Mouse (Mus musculus): ENCODE measurements around the gene Hspa1a.
A peak's percentile ranks its signal among the peaks of the same experiment; 100 is the strongest.
"Not testable (repeated sequence)": the region's sequence is repeated elsewhere in the genome, so short reads cannot be mapped to it uniquely, and the experiment has no call there.

Hspa1a gene

DNA sequence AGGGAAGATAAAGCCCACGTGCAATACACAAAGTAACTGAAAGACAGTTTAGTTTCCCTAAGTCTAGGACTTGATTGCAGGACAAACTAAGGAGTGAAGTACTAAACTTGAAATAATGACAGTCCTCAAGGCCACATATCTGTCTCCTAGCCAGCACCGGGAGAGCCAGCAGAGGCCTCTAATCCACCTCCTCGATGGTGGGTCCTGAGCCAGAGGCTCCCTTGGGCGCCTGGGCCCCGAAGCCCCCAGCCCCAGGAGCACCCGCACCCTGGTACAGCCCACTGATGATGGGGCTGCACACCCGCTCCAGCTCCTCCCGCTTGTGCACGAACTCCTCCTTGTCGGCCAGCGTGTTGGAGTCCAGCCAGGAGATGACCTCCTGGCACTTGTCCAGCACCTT is 2.1 kb downstream of the Hspa1a start, which contains the start of gene Gm20481:
Gene Gm20481, plus strand, starts transcription at position 91 of the 400 bp plus-strand sequence.
- DNase-seq (ENCODE audit: low read depth, low spot score) = not testable (repeated sequence)

- DNase-seq (ENCODE audit: low read depth, low spot score) = no peak
Measured at GRCm38 (mm10) chr17:34965627-34966026, 6.3 kb downstream of the Hspa1a start.

DNA sequence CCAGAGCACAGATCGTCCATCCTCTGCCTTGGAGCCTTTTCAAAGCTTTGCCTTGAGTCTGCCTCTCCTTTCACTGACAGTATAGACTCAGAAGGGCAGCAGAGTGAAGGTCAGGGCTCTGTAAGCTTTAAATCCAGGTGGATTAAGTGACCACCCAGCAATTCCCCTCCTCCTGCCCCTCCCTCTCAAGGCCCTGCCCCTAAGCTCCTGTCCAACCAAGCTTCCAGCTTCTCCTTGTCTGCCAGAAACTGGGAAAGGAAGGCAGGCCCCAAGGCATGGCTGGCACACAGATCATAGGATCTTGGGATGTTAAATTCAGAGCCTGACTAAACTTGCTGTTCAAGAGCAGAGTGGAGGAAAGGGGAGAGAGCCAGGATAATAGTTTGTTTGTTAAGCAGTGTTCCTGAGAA is 7.3 kb downstream of the Hspa1a start:
- peak; percentile 81 for DNase-seq (ENCODE audit: low read depth, low spot score)

- no peak for DNase-seq (ENCODE audit: low read depth, low spot score)
Measured at GRCm38 (mm10) chr17:34962841-34963240, 9.1 kb downstream of the Hspa1a start.

GRCm38 (mm10) chr17:34962125-34962524 is 9.8 kb downstream of the Hspa1a start:
- no peak for DNase-seq (ENCODE audit: low read depth, low spot score)

- DNase-seq (ENCODE audit: low read depth, low spot score) = no peak
Measured at GRCm38 (mm10) chr17:34960702-34961493, 11.1 kb downstream of the Hspa1a start.

DNA sequence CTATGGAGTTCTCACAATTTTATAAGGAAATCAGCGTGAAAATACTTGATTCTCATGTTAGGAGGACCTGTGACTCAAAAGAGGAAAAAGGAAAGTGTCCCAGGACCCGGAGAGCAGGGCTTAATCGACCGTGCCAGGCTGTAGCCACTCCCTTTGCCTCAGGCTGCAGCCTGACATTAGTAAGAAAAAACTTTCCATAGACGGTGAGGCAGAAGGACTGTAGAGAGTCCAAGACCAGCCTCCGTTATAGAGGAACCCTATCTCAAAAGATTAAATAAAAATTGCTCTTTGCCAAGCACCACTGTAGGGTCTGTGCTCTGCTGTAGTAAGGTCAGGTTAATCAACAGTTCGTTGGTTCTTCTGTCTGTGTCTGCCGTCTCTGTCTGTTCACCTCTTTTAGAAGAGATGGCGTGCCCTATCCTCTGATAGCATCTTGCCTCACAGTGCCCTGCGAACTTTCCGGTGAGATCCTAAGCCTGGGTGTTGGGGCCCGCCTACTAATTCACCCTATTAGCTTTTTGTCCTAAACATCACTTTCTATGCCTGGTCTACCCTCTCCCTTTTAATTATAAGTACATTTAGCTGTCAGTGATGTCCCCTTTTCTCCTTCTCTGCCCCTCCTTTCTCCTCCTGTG is 12.0 kb downstream of the Hspa1a start:
- DNase-seq (ENCODE audit: low read depth, low spot score) = no peak

DNA sequence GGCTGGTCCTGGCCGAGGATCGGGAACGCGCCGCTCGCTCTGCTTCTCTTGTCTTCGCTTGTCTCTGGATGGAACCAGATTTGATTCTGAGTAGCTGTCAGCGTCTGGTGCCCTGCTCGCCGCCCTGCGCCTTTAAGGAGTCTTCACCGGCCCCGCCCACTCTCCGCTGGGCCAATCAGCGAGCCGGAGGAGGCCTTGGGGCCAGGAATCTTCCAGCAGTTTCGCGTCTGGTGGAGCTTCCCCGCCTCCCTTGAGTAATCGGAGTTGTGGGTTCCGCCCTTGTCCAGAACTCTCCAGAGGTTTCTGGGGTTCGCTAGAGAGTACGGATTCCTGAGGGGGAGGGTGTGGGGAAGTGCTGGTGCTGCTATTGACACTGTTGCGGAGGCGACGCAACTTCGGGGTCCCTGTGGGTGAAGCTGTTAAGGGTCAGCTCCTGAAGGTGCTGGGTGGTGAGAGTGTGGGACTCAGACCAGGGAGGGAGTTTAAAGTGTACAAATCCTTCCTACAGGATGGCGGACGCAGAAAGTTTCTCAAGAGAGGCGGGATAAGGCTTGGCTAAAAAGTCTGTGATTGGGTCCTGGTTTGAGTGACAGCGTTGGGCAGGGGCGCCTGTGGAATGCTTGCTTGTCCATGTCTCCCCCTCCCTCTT is 12.7 kb downstream of the Hspa1a start, which contains the start of gene Hspa1b:
Gene Hspa1b, minus strand, starts transcription at position 109 of the 649 bp plus-strand sequence.
- peak; percentile 57 for DNase-seq (ENCODE audit: low read depth, low spot score)

DNA sequence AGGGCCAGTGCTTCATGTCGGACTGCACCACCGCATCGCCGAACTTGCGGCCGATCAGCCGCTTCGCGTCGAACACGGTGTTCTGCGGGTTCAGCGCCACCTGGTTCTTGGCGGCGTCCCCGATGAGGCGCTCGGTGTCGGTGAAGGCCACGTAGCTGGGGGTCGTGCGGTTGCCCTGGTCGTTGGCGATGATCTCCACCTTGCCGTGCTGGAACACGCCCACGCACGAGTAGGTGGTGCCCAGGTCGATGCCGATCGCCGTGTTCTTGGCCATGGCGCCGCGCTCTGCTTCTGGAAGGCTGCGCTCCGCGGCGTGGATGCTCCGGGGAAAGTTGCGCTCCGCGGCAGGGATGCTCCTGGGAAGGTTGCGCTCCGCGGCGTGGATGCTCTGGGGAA is 13.2 kb downstream of the Hspa1a start:
- DNase-seq (ENCODE audit: low read depth, low spot score) = not testable (repeated sequence)

GRCm38 (mm10) chr17:34957966-34958365 is 14.0 kb downstream of the Hspa1a start:
- not testable (repeated sequence) for DNase-seq (ENCODE audit: low read depth, low spot score)

DNA sequence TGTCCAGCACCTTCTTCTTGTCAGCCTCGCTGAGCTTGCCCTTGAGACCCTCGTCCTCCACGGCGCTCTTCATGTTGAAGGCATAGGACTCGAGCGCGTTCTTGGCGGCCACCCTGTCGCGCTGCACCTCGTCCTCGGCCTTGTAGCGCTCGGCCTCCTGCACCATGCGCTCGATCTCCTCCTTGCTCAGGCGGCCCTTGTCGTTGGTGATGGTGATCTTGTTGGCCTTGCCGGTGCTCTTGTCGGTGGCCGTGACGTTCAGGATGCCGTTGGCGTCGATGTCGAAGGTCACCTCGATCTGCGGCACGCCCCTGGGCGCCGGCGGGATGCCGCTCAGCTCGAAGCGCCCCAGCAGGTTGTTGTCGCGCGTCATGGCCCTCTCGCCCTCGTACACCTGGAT is 14.7 kb downstream of the Hspa1a start:
- not testable (repeated sequence) for DNase-seq (ENCODE audit: low read depth, low spot score)

DNA sequence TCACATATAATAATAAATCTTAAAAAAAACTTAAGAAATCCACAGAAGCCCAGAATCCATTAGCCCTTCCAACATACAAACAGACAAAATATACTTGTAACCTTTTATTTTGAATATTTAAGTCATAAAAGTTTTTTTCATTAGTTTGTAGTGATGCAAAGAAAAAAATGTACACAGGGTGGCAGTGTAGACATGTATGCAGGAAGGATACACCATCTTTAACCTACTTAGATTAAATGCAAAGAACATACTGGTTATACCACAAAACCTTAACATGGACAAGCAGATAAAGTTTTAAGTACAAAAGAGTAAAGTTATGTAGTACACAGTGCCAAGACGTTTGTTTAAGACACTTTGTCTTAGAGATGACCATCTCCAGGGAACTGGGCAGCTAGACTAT is 15.6 kb downstream of the Hspa1a start:
- DNase-seq (ENCODE audit: low read depth, low spot score) = no peak

- no peak for DNase-seq (ENCODE audit: low read depth, low spot score)
Measured at GRCm38 (mm10) chr17:34955884-34956283, 16.1 kb downstream of the Hspa1a start.

GRCm38 (mm10) chr17:34954831-34955230 is 17.1 kb downstream of the Hspa1a start:
- no peak for DNase-seq (ENCODE audit: low read depth, low spot score)

GRCm38 (mm10) chr17:34953904-34954303 is 18.1 kb downstream of the Hspa1a start:
- DNase-seq (ENCODE audit: low read depth, low spot score) = no peak

GRCm38 (mm10) chr17:34953258-34953657 is 18.7 kb downstream of the Hspa1a start:
- DNase-seq (ENCODE audit: low read depth, low spot score) = no peak

- DNase-seq (ENCODE audit: low read depth, low spot score) = peak; percentile 77
Measured at GRCm38 (mm10) chr17:34952378-34953040, 19.4 kb downstream of the Hspa1a start.

DNA sequence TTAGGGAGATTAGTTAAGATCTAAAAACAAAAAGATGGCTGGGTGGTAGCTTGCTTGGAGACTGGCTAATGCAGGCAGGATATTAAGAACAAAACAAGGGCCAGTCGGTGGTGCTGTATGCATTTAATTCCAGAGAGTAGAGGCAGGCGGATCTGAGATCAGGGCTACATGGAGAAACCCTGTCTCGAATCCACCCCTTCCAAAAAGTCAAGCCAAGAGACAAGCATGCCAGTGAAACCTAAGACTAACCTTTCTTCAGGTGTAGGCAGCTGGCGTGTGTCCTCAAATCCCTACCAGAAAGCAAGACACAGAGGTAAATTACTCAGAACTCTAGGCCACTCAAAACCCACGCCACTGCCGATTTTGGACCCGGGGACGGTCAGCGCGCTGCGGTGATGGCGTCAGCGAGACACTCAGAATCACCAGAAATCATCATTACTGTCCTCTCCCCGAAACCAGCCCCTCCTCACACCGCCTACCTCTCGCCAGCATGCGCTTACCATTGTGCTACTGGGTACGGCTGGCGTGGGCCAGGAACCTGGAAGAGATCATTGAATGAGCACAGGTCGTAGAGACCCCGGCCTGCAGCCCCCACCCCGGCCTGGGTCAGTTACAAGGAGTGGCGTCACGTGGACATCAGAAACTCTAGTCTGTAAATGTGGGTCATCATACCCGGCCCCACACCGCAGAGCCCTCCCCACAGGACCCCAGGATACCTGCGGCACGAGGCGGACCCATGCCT is 20.1 kb downstream of the Hspa1a start:
- no peak for DNase-seq (ENCODE audit: low read depth, low spot score)

- no peak for DNase-seq (ENCODE audit: low read depth, low spot score)
Measured at GRCm38 (mm10) chr17:34950514-34951455, 21.2 kb downstream of the Hspa1a start.

GRCm38 (mm10) chr17:34949553-34949969 is 22.4 kb downstream of the Hspa1a start:
- no peak for DNase-seq (ENCODE audit: low read depth, low spot score)
